Mouse (Mus musculus) 3134 (cell line): ENCODE measurements around the gene Arid4a.
A peak's percentile ranks its signal among the peaks of the same experiment; 100 is the strongest.
"Not testable (repeated sequence)": the region's sequence is repeated elsewhere in the genome, so short reads cannot be mapped to it uniquely, and the experiment has no call there.

Experiments used
- DNase-seq: peaks from one replicate; pipeline ENCODE4 v3.0.0-alpha.2; 2011; ENCODE audit warnings: low spot score; ENCODE audit not compliant: insufficient read length; ENCODE audit errors: extremely low read depth

The Arid4a gene

DNA sequence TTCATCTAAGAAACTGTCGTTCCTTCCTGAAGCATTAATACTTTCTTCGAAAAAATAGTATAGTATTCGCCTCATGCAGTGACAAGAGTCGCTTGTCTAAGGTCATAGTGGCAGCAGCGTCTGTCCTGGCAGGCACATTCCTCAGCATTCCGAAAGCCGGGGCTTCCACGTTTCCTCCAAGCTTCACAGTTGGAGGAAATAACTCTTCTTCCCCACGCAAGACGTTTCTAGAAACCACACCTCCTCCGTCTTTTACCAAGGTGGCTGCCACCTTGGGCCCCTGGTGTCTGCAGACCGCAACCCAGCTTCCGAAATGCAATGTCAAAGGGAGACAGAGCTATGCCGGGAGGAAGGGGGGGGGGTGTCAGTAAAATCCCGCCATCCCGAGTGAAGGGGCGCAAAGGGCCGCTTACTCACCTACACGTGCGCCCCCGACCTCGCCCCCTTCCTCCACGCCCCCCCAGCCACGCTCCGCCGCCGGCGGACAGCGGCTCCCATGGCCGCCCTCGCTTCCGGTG lies 886 bp upstream of the Arid4a start:
- DNase-seq = no peak

DNA sequence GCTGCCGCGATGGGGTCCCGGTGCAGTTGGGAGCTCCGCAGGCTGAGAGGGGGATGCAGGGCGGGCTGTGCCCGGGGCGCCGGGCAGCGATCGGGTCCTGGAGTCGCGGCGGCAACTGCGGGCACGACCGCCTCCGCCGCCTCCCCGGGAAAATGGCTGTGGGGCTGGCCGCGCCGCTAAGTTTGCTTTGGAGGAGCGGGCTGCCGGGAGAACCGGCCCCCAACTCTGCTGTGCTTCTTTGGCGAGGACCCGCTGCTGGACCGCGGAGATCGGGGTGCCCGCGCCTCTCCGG lies 367 bp downstream of the Arid4a start:
- no peak for DNase-seq

DNA sequence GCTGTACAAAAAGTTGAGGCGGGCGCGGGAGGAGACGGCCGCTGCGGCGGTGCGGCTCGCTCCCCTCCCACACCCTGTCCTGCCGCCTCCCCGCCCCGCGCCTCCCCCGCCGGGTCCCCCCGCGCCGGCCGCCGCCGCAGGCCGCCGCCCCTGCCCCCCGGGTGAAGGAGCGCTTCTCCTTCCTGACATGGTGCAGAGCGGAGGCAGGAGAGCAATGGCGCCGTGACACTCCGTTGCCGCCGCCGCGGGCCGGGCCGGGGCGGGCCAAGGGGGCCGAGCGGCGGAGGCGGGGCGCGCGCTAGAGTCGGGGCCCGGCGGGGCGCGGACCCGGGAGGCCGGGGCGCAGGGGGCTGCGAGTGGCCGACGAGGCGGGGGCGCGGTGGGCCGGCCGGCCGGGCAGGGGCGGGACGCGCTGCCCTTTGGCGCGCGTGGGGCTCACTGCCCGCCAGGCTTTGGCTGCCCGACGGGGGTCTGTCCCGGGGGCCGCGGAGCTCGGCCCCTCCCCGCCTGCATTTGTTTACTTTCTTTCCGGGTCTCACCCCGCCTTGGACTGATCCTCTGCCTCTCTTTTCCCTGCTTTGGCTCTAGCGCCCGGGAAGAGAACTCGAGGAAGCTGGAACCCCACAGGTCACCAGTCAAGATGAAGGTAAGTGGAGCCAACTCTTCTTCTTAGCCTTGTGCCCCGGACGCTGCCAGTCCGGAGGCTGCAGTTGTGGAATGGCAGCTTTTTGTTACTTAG lies 882 bp downstream of the Arid4a start:
- peak; percentile 44 for DNase-seq

DNA sequence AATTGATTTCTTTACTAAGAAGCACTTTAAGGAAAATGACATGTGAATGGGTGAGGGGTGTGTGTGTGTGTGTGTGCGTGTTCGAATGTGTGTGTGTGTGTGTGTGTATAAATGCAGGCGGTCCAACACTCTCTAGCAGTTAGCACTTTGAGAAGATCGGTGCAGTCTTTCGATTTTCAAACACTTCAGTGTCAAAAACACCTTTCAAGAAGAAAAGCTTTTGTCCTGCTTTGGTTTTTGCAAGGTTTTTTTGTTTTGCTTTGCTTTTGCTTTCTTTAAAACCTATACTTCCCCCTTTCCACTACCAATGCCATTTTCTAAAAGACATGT lies 1.4 kb downstream of the Arid4a start:
- DNase-seq = no peak

DNA sequence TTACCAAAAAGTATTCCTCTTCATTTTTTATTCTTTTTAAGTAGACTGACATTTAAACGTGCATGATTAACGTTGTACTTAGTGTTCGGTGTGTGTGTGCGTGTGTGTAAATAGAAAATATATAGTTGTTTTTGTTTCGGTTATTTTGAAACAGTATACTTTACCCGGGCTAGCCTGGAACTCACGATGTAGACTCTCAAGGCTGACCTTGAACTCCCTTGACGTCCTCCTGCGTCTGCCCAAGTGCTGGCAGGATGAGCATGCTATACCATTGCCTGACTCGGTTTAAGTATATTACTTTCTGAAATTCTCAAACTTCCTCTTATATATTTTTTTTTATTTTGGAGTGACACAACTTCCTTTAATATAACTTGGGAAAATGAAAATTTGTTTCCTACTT lies 2.0 kb downstream of the Arid4a start:
- no peak for DNase-seq

DNA sequence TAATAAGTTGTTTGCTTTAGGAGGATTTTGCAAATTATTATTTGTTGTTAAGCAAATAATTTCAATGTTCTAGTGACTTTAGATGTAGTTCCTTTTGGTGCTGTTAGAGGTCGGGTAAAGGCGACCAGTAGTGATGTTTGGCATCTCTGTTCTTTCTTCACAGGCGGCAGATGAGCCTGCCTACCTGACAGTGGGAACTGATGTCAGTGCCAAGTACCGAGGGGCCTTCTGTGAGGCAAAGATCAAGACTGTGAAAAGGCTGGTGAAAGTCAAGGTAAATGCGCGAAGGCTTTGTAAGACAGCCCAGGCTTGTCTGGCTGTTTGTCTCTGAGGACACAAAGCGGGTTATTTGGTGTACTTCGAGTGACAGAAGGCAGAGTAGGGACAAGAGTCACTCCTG lies 3.4 kb downstream of the Arid4a start:
- DNase-seq = no peak

DNA sequence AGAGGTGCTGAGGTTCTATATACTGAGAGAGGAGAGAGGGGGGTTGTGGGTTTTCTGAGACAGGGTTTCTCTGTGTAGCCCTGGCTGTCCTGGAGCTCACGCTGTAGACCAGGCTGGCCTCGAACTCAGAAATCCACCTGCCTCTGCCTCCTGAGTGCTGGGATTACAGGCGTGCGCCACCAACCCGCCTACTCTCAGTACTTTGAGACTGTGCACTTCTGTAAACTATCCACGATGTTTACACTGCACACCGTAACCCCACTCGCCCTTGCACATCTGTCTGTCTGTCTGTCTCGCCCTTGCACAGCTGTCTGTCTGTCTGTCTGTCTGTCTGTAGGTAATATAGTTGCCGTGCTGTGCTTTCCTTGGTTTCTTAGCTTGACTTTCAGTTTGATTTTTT lies 8.6 kb downstream of the Arid4a start:
- no peak for DNase-seq

DNA sequence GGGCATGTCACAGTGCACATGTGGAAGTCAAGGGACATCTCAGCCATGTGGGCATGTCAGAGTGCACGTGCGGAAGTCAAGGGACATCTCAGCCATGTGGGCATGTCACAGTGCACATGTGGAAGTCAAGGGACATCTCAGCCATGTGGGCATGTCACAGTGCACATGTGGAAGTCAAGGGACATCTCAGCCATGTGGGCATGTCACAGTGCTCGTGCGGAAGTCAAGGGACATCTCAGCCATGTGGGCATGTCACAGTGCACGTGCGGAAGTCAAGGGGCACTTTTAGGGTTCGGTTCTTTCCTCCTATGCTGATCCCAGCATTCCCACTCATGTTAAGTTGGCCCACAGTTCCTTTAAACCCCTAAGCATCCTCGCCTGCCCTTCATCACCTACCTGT lies 12.5 kb downstream of the Arid4a start:
- DNase-seq = not testable (repeated sequence)

DNA sequence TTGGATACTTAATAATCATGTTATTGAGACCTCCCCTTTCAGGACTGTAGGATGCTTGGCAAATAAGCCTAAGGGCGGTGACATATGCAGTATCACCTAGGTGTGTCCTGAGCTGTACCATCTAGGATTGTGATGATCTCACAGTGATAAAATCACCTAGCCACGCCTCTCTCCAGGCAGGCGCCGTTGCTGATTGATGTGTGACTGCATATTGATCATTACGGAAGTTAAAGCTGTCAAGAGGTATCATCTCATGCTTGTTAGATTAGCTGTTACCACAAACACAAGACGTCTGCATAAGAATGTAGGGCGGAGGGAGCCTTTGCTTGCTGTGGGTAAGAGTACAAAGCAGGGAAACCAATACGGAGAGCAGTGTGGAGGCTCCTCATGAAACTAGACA lies 14.5 kb downstream of the Arid4a start:
- DNase-seq = no peak

DNA sequence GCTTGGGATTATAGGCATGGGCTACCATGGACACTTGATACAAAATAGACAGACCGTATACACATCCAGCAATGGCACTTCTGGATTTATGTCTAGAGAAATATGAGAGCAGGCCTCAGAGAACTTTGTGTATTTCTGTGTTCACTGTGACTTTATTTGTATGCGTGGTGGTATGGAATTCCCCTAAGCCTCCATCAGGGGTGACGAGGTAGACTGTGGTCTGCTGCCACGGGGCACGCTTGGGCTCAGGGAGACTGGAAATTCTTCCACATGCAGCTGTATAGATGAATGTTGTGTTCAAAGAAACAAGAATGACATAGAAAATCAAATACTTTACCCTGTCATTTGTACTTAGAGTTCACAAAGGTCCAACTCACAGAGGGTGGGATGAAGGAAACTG lies 14.9 kb downstream of the Arid4a start:
- DNase-seq = no peak

DNA sequence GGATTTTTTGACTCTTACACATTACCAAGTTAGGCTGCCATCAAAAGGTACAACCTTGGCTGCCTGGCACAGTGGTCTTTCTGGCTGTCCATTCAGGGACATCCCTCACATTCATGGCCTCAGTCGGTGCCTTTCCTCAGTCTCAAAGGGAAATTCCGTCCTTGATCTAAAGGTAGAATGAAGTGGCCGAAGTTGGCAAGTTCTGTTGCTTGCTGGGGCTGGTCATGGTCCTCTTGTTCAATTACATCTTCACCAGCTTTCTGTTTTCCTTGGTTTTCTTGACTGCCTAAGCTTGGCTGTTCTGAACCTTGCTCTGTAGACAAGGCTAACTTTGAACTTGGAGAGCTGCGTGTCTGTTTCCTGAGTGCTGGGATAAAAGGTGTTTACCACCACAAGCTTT lies 20.0 kb downstream of the Arid4a start:
- no peak for DNase-seq

DNA sequence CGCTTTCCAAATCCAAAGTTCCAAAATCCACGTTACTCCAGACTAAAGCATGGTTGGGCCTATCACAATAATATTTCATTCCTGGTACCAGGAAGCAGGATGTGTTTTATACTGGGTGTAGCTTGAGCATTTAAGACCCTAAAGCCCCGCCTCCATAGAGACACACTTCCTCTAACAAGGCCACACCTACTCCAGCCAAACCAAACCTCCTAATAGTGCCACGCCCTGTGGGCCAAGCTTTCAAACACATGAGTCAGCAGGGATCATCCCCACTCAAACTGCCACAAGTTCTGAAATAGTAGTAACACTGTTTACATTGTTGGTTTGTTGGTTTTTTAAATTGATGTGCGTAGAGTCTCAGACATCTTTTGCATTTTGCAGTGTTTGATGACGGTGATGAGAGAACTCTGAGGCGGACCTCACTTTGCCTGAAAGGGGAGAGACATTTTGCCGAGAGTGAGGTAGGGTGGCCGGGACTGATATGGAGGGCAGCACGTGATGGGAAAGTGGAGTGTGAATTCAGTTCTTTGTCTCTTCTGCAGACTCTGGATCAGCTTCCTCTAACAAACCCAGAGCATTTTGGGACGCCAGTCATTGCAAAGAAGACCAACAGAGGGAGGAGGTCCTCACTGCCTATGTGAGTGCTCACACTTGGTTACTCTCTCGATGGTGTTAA lies 21.1 kb downstream of the Arid4a start:
- peak; percentile 49 for DNase-seq

DNA sequence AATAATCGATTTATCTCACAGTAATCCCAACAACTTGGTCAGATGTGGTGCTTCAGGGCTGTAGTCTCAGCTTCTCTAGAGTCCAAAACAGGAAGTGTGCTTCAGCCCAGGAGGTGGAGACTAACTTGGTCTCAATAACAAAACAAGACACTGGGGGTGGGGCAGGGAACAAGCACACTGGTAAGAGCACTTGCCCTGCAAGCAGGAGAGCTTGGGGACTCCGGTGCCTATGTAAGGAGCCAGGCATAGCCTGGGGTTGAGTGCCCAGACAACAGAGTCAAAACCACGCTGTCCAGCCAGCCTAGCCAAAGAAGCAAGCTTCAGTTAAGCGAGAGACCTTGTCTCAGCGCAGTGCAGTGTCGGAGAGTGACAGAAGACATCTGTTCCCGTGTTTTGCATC lies 24.7 kb downstream of the Arid4a start:
- no peak for DNase-seq

DNA sequence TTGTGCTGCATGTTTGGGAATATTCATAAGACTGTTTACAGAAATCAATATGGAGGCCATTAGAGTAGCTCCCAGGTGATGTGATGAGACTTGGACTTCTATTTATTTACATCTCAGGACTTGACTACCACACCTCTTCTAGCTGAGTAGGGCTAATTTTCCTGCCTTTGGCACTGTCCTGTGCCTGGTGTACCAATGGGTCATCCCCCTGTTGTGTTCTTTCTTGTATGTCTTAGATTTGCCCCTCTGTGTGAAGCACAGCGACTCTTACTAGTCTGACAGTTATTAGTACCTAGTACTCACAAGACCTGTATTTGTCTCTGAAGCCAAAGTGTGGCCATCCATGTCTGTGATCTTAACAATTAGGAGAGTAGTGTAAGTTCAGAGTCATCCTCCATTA lies 26.7 kb downstream of the Arid4a start:
- DNase-seq = no peak

DNA sequence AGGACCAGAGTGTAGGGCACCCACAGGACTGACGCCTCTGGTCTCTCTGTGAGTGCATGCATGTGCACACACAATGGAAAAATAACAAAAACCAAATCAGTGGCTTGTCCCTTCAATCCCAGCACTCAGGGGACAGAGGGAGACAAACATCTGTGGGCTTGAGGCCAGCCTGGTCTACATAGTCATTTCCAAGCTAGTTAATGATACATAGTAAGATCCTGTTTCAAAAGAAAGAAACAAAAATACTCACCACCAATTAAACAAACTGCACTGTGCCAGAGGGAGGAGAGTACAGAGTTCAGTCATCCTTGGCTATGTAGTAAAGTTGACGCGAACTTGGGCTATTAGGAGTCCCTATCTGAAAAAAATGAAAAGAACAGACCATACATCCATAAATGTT lies 27.8 kb downstream of the Arid4a start:
- DNase-seq = no peak

DNA sequence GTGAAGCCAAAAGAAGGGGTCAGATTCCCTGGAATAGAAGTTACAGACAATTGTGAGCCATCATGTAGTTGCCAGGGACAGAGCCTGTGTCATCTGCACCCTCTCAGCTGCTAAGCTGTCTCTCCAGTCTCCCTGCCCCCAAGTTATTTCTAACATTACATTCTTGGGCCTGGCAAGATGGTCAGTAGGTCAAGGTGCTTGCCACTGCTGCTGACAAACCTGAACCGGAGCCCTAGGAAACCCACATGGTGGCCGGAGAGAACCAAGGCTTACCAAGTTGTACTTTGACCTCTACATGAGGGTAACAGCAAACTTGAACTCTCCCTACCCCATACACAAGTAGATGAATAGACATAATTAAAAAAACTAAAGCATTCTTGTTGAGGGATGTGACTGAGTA lies 28.7 kb downstream of the Arid4a start:
- DNase-seq = no peak

DNA sequence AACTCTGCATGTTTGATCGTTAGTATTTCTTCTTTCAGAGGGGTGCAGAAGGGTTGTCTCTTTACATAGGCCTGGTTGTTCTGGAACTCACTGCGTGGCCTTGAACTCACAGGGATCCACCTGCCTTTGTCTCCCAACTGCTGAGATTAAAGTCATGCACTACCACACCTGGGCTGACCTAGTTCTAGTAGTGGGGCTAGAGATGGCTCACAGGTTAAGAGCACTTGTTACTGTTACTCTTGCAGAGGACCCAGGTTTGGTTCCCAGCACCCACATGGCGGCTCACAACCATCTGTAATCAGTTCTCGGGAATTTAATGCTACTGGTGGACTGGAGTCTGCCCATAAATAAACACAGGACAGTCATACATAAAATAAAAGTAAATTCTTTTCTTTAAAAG lies 30.7 kb downstream of the Arid4a start:
- DNase-seq = no peak

DNA sequence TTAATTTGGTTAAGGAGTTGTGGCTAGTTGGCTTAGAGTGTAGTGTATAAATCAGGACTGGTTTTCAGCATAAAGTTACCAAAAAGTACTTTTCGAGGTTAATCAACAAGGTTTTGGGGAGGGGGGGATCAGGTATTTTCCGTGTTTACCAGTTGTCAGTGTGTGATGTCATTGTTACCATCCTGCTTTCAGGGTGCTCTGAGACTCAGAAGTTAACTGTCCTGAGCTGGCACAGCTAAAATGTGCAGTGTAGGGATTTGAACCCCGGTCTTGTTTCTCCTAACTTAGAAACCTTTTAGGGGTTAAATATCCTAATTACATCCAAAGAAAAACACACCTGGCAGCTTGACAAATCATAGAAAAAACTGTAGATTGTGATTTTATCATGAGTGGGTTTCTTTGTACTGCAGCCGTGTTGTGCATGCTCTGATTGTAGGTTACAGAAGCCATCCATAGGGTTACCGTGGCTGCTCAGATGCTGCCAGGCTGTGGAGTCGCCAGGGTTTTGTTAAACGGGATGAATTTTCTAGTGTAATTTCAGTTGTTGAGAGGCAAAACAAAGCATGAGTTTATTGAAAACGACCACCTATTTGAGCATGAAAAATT lies 31.8 kb downstream of the Arid4a start:
- DNase-seq = no peak

DNA sequence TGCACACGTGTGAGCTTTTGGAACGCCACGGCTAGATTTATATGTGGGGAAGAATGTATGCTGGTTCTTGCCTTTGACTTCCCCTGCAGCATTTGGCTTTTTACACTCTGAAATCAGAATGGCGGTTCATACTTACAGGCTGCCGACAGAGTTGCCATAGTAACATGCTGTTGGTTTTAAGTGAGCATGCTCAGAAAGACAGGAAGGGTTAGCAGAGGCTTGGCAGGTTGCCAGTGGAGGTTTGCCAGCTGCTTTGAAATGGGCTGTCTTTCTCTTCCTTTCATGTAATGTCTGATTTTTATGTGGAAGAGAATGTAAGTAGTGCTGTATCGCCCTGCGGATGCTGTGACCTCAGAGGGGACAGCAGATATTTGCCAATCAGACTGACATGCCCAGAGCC lies 32.3 kb downstream of the Arid4a start:
- peak; percentile 18 for DNase-seq

DNA sequence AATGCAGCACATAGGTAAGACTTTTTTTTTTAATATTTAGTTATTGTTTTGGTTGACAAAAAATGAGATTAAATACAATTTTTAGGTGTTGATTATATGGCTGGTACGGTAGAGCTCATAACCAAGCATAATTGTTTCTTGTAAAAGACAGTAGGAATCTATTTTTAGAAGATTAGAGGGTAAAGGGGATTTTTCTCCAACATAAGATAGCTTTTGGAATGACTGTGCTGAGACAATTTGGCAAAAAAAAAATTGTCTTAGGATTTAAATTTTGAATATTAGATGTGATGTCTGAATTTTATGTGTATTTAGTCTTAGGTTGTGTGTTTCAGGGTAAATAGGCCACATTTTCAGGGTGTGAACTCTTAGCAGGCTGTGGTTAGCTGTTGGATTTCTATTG lies 32.8 kb downstream of the Arid4a start:
- DNase-seq = no peak

DNA sequence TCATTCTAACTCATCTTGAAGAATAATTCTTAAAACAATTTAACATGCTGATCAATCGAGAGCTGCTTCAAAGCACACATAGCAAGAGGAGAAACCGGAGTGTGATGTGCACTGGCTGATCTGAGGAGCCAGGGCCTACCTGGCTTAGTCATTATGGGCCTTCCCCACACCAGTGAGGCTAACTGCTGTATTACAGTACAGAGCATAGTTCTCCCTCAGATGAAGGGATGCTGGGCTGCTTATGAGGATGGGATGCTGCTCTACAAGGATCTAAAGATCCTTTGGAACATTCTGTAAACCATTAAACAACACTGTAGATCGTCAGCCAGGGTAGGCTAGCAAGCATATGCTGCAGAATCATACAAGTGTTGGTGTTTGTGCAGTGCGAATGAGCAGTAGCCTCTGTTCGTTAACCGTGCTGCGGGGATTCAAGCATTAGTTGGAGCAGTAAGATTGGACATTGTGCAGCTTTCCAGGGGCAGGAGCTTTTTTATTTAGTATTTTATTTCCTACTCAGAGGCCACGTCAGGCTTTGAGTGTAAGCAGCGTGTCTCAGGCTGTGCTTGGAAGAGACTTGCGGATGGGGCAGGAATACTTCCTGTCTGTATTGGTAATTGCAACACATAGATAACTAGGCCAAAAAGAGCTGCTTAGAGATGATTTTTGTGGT lies 33.9 kb downstream of the Arid4a start:
- DNase-seq = no peak

DNA sequence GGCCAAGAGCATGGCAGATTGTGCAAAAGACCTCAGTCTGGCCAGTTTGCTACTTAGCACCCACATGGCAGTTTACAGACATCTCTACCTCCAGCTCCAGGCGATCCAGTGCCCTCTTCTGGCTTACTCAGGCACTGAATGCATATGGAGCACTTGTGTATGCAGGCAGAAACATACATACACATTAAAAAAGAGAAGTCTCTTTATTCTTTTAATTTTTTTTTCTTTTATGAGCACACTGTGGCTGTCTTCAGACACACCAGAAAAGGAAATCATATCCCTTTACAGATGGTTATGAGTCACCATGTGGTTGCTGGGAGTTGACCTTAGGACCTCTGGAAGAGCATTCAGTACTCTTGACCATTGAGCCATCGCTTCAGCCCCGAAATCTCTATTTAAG lies 35.3 kb downstream of the Arid4a start:
- DNase-seq = peak; percentile 45
